Mouse (Mus musculus) liver, embryonic 11.5 days (tissue): ENCODE results near the gene Cryba4. TPM values are rescaled to one million over a fixed set of nuclear protein-coding genes. Genes with fewer than 3 reads are reported as not detected.
A peak's percentile ranks its signal among the peaks of the same experiment; 100 is the strongest.

Source experiments
- ATAC-seq: fragments of 200-750 bp; cut with Nextera tagmentation; replicated peaks from 2 replicates; pipeline ENCODE4 v1.8.0; 2017; ENCODE audit warnings: moderate number of reproducible peaks, mild to moderate bottlenecking, moderate TSS enrichment, moderate library complexity; ENCODE audit not compliant: low FRiP score
- DNase-seq: peaks from one replicate; pipeline ENCODE4 v3.0.0-alpha.2; 2017; ENCODE audit warnings: low spot score
- H3K27ac ChIP-seq: fragments of 300-500 bp; sonication (generic); 2 replicates; pipeline ENCODE4 v1.5.1; 2014; ENCODE audit warnings: mild to moderate bottlenecking, low read depth, low read length, control low read depth
- H3K27me3 ChIP-seq: fragments of 300-500 bp; sonication (generic); replicated peaks from 2 replicates; pipeline ENCODE4 v1.6.1; 2014; ENCODE audit warnings: low read length, mixed read lengths; ENCODE audit not compliant: control insufficient read depth, insufficient read depth
- H3K36me3 ChIP-seq: fragments of 300-500 bp; sonication (generic); 2 replicates; pipeline ENCODE4 v1.6.1; 2014; ENCODE audit warnings: mild to moderate bottlenecking, low read length, moderate library complexity, mixed read lengths; ENCODE audit not compliant: control insufficient read depth, insufficient read depth
- H3K4me1 ChIP-seq: fragments of 300-500 bp; sonication (generic); replicated peaks from 2 replicates; pipeline ENCODE4 v1.6.1; 2014; ENCODE audit warnings: low read length, mixed read lengths; ENCODE audit not compliant: control insufficient read depth, insufficient read depth
- H3K4me2 ChIP-seq: fragments of 300-500 bp; sonication (generic); 2 replicates; pipeline ENCODE4 v1.6.1; 2014; ENCODE audit warnings: mild to moderate bottlenecking, control low read depth, moderate library complexity
- H3K4me3 ChIP-seq: fragments of 300-500 bp; sonication (generic); 2 replicates; pipeline ENCODE4 v1.5.1; 2014; ENCODE audit warnings: low read depth, low read length, control low read depth
- H3K9ac ChIP-seq: fragments of 300-500 bp; sonication (generic); 2 replicates; pipeline ENCODE4 v1.6.1; 2014; ENCODE audit warnings: low read depth, low read length, control low read depth
- H3K9me3 ChIP-seq: fragments of 300-500 bp; sonication (generic); 2 replicates; pipeline ENCODE4 v1.6.1; 2016; ENCODE audit warnings: low read length, inconsistent platforms, mixed read lengths; ENCODE audit not compliant: control insufficient read depth
- WGBS: fragments of 180-500 bp; shearing (Covaris S2); extraction: QIAGEN DNeasy Blood & Tissue Kit; methylation state at CpG from one replicate; pipeline ENCODE4 v1.1.7; 2014; 5-methylcytosine and 5-hydroxymethylcytosine counted together
- polyA plus RNA-seq: library from polyadenylated mRNA; unstranded; fragments of >200 nt; fragmentation: Nextera tagmentation; extraction: Ambion mirVana; gene quantifications from 2 replicates; pipeline ENCODE4 v1.2.1, GENCODE M21; 2014

Gene Cryba4
- polyA plus RNA-seq, 1 experiment from 2014 or later, result 1.3 TPM

DNA sequence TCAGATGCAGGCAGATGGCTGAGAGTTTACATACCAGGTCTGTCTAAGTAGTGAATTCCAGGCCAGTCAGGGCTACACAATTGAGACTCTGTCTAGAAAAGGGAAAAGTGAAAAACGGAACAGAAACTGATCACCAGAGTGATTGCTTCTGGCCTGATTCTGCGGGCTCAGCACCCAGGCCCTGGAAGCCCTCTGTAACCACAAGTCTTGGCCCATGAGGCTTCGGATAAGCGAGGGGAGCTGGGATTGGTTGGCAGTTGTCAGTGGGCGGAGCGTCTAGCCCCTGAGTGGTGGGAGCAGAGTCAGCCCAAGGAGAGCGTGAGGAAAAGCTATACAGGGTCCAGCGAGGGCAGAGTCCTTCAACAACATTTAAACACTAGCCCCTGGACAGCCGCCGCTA is 13.2 kb upstream of the Cryba4 start:
- peak overlapping the region; percentile 60 for H3K4me2 ChIP-seq
- H3K36me3 ChIP-seq, result no peaks in the 10 kb centered on the region
- no peak overlapping the region for H3K27ac ChIP-seq
- H3K4me3 ChIP-seq, result no peak overlapping the region
- DNase-seq, result peak; percentile 65
- peaks cover 24% of the 10 kb centered on the region for H3K4me1 ChIP-seq
- H3K27me3 ChIP-seq, result peaks cover 12% of the 10 kb centered on the region
- peak overlapping the region; percentile 20; the same call in 1 of the 2 replicates for H3K9ac ChIP-seq
- no peaks in the 10 kb centered on the region for H3K9me3 ChIP-seq
- 5% methylated on average over 10 of the region's 10 CpGs for WGBS
- peak; percentile 82 for ATAC-seq

GRCm38 (mm10) chr5:112265110-112265509 is 12.8 kb upstream of the Cryba4 start:
- Histone ChIP-seq H3K4me1 (peaks cover 24% of the 10 kb centered on the region), H3K36me3 (no peaks in the 10 kb centered on the region), H3K4me3 (no peak overlapping the region), H3K4me2 (peak overlapping the region; percentile 60), H3K27me3 (peaks cover 13% of the 10 kb centered on the region), H3K9ac (no peak overlapping the region), H3K9me3 (no peaks in the 10 kb centered on the region), H3K27ac (no peak overlapping the region)
- 79% methylated on average over 5 of the region's 5 CpGs for WGBS
- no peak for DNase-seq
- ATAC-seq, result no peak

DNA sequence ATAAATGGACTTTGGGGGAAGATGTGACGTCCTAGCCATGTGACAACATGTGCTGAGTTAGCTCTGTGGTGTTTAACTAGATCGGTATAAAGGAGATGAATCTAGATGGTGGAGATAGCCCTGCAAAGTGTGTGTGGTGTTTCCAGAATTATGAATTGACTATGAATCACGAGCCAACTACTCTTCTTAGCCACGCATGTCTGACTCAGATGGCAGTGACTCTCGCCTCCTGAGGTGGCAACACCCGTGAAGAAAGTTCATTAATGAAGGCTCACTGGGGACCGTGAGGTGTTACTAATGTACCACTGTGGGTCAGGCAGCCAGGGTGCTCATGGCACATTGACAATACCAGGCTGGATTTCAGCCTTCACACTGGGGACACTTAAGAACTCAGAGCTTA is 11.8 kb upstream of the Cryba4 start:
- 80% methylated on average over 7 of the region's 7 CpGs for WGBS
- Histone ChIP-seq H3K36me3 (no peaks in the 10 kb centered on the region), H3K27ac (no peak overlapping the region), H3K4me2 (no peak overlapping the region), H3K4me1 (peaks cover 24% of the 10 kb centered on the region), H3K27me3 (peaks cover 9% of the 10 kb centered on the region), H3K9me3 (no peaks in the 10 kb centered on the region), H3K4me3 (no peak overlapping the region), H3K9ac (no peak overlapping the region)
- ATAC-seq (no peak), DNase-seq (no peak)

GRCm38 (mm10) chr5:112260818-112261217 is 8.5 kb upstream of the Cryba4 start:
- H3K4me1 ChIP-seq, result peaks cover 8% of the 10 kb centered on the region
- no peak for ATAC-seq
- H3K4me2 ChIP-seq, result no peak overlapping the region
- no peak overlapping the region for H3K27ac ChIP-seq
- 76% methylated on average over 3 of the region's 3 CpGs for WGBS
- no peak overlapping the region for H3K4me3 ChIP-seq
- H3K9ac ChIP-seq, result no peak overlapping the region
- no peaks in the 10 kb centered on the region for H3K36me3 ChIP-seq
- peaks cover 5% of the 10 kb centered on the region for H3K27me3 ChIP-seq
- no peaks in the 10 kb centered on the region for H3K9me3 ChIP-seq
- no peak for DNase-seq

GRCm38 (mm10) chr5:112259862-112260650 is 7.7 kb upstream of the Cryba4 start:
- WGBS, result 74% methylated on average over 16 of the region's 16 CpGs
- no peaks in the 10 kb centered on the region; the same call in 1 of the 2 replicates for H3K4me1 ChIP-seq
- no peak overlapping the region for H3K4me2 ChIP-seq
- peaks cover 5% of the 10 kb centered on the region for H3K27me3 ChIP-seq
- no peak for DNase-seq
- no peaks in the 10 kb centered on the region for H3K36me3 ChIP-seq
- ATAC-seq, result no peak
- no peak overlapping the region for H3K4me3 ChIP-seq
- H3K27ac ChIP-seq, result no peak overlapping the region
- H3K9me3 ChIP-seq, result no peaks in the 10 kb centered on the region
- no peak overlapping the region for H3K9ac ChIP-seq

DNA sequence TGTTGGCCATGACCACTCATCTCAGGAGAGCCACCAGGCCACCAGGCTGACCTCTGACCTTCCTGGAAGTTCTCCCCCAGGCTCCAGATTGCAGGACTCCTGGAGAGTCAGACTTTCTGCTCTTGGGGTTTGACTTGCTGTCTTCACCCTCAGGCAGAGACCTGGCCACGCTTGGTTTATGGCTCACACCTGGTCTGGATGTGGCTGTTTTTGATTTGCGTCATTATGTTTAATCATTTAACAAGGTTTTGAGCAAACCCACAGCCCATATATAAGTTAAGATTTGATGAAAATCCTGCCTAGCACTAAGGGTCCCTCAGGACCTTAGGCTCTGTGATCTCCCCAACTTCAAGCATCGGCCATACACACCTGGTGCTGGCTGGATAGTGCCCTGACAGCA is 5.6 kb upstream of the Cryba4 start:
- no peak overlapping the region for H3K4me2 ChIP-seq
- H3K4me1 ChIP-seq, result peaks cover 2% of the 10 kb centered on the region
- H3K9ac ChIP-seq, result no peak overlapping the region
- no peak overlapping the region for H3K27ac ChIP-seq
- no peak overlapping the region for H3K4me3 ChIP-seq
- no peaks in the 10 kb centered on the region for H3K9me3 ChIP-seq
- H3K27me3 ChIP-seq, result peaks cover 5% of the 10 kb centered on the region
- ATAC-seq, result no peak
- DNase-seq, result no peak
- WGBS, result 83% methylated on average over 3 of the region's 3 CpGs
- no peaks in the 10 kb centered on the region for H3K36me3 ChIP-seq

DNA sequence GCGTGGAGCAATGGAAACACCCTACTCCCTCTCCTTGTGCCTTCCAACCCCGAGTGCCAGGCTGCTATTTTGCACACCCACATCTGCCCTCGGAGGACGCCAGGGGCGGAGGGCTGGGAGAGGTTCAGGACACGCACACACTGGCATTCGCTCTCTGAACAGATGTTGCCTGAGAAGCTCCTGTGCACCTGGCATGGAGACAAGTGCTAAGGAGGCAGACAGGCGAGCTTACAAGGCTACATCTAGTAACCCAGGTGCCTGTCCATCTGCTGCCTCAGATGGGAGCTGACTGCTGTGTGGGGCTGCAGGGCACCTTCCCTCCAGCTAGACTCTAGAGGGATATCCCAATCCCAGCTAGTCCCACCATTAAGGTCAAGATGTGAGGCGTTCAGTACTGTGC is 4.1 kb upstream of the Cryba4 start:
- H3K4me2 ChIP-seq, result no peak overlapping the region
- peaks cover 8% of the 10 kb centered on the region for H3K4me1 ChIP-seq
- H3K9ac ChIP-seq, result no peak overlapping the region
- no peaks in the 10 kb centered on the region for H3K9me3 ChIP-seq
- no peak overlapping the region for H3K4me3 ChIP-seq
- no peaks in the 10 kb centered on the region for H3K36me3 ChIP-seq
- no peak for ATAC-seq
- peaks cover 5% of the 10 kb centered on the region for H3K27me3 ChIP-seq
- H3K27ac ChIP-seq, result no peak overlapping the region
- no peak for DNase-seq
- WGBS, result 78% methylated on average over 9 of the region's 9 CpGs

GRCm38 (mm10) chr5:112255426-112255825 is 3.1 kb upstream of the Cryba4 start, which contains the start of gene Crybb1:
Crybb1 (plus strand) TSS chr5:112255815.
- H3K9me3 ChIP-seq, result no peaks in the 10 kb centered on the region
- H3K9ac ChIP-seq, result no peak within 1 kb of the TSS
- DNase-seq (no peak), ATAC-seq (no peak)
- no peak within 1 kb of the TSS for H3K27ac ChIP-seq
- H3K36me3 ChIP-seq, result no peaks in the 10 kb centered on the region
- peaks cover 1% of the 10 kb centered on the region for H3K27me3 ChIP-seq
- peaks cover 8% of the 10 kb centered on the region for H3K4me1 ChIP-seq
- H3K4me3 ChIP-seq, result no peak within 1 kb of the TSS
- no peak within 1 kb of the TSS for H3K4me2 ChIP-seq
- 72% methylated on average over 3 of the region's 3 CpGs for WGBS

- Histone ChIP-seq H3K4me2 (no peak overlapping the region), H3K36me3 (no peaks in the 10 kb centered on the region), H3K9me3 (no peaks in the 10 kb centered on the region), H3K27ac (no peak overlapping the region; the same call in 1 of the 2 replicates), H3K27me3 (no peaks in the 10 kb centered on the region), H3K4me3 (no peak overlapping the region), H3K9ac (no peak overlapping the region), H3K4me1 (peaks cover 8% of the 10 kb centered on the region)
- no peak for ATAC-seq
- WGBS, result 78% methylated on average over 7 of the region's 7 CpGs
- DNase-seq, result no peak
Measured at GRCm38 (mm10) chr5:112254282-112254806, 2.0 kb upstream of the Cryba4 start.
